Mouse (Mus musculus) c-Kit-negative CD71-positive TER-119-positive erythroid progenitor cells, embryonic 14.5 days (primary cell): ENCODE measurements around the gene Denr.

ENCODE experiments used
- DNase-seq: peaks from one replicate; pipeline ENCODE4 v3.0.0-alpha.2; 2013; ENCODE audit warnings: low read depth, low spot score

Denr gene

DNA sequence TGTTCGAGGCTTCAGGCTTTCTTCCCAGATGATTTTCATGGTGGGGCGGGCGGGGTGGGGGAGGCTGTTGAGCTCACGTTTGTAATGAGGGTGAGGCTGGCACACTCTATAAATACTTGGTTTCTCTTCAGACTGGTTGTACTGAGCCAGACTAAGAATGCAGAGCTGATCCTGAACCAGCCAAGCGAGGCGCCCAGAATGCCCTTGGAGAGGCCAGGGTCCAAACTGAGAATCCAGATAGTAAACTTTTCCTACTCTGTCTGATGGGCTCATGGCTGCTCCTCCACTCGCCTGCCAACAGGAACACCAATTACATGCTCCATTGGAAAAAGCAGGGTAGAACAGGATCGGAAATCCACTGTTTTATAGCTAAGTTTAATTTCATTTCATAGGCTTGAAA, 62.2 kb downstream of the Denr start:
- DNase-seq, result no peak

DNA sequence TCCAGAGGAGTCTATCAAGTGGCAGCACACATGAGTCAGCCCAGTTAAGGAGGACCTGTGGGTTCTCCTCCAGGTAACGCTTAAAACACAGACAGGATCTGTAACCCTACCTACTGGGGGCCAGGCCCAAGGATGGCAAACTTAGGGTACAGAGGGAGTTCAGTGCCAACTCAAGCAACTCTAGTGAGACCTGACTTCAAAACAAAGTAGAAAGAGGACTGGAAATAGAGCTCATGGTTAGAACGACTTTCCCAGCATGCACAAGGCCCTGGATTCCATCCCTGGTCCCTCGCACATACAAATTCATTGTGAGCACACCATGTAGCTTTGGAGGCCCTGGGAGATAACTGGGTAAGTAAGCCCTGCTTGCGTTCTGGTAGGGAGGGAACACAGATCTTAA, 63.6 kb downstream of the Denr start:
- no peak for DNase-seq

DNA sequence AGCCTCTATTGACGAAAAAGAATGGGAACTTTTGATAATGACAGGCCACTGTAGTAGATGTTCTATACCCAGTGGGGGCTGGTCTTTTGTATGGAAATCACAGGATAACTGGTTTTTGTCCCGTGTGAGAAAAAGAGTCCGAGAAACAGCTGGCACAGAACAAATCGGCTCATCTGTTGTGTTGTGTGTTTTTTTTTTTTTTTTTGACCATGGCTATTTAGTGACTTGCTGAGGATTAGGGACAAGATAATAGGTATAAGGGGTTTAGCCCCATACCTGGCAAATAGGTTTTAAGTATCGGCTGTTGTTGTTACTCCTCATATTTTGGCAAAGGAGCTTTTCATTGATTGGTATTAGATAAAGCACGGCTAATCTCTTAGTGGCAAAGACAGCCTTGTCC, 65.5 kb downstream of the Denr start:
- DNase-seq, result no peak

DNA sequence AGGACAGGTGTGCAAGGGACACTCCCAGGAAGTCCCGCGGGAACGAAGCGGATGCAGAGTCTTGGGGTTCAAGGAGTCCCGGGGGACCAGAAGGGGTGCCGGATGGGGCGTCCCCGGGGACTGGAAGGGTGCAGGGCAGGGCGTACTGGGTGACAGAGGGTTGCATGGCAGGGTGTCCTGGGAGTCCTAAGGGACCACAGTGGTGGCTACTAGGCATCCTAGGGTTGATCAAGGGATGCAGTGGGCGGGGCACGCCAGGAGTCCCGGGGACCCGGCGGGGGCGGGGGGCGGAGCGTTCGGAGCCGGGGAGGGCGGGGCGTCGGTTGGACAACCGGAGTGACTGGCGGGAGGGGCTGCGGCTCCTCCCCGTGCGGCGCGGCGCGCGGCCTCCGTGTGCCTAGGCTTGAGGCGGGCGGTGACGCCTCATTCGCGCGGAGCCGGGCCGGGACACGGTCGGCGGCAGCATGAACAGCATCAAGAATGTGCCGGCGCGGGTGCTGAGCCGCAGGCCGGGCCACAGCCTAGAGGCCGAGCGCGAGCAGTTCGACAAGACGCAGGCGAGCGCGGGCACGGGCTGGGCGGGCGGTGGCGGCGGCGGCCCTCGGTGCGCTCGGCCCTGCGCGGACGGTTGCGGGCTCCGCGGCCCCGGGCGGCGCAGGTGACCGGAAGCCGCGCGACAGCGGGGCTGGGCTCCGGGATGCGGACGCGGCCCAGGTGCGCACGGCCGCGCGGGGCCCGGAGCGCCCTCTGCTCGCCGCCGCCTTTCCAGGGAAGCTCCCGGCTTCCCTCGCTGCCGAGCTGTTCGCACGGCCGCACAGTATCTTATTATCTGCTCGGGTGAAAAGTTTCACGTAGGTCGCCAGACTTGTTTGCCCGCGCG, 66.6 kb downstream of the Denr start, which contains the start of gene Hip1r:
Gene Hip1r, plus strand, starts transcription at position 330 of the 880 bp plus-strand sequence.
- peak; percentile 30 for DNase-seq

DNA sequence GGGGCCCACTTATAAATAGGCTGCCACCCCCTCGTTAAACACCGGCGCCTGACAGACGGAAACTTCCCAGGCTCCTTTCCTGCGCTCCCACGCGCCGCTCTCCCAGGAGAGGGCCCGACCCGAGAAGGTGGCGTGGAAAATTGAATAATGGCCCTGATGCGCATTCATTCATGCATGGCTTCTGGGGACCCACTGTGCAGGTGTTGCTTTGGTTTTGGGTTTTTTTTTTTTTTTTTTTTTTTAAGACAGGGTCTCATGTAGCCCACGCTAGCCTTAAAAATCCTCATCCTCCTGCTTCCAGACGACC, 67.2 kb downstream of the Denr start:
- DNase-seq, result no peak

DNA sequence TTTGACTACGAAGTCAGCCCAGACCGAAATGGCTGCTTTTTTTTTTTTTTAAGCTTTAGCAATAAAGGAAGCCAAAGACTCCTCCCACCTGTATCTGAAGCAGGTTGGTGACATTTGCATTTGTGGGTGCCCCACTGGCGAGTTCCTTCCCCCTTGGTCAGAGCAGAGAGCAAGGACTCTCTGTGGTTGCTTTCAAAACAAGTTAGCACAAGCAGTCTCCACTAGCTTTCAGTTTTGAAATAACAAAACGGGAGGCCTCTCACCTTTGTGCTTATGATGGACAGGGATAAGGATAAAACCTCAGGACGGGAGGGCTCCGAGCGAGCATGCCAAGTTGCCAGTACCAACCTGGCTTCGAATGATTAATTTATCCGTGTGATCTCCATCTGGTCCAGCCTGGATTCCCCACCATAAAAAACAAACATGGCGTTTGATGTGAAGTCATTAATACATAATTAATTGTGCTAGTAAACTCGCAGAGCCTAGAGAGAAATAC, 67.7 kb downstream of the Denr start:
- no peak for DNase-seq

DNA sequence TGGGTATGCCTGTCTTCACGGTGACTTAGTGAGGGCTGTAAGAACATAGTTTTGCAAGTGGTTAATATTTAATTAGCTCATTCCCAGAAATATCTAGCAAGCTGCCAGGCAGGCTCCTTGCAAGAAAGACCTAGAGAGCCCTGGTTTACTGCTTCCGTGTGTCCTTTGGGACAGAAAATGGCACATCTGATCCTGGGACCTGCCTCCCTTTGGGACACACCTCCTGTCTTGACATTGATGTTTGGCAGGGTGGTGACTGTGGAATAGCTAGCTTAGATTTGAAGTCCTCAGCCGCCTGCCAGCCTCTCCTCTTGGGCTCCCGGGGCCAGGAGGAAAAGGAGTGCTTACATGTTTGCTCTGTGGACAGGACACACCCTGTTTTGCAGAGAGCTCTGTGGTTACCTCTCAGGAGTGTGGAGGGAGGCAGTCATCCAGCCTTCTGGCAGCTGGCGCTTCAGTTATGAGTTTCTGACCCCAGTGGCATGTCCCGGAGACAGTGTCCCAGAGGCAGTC, 68.7 kb downstream of the Denr start:
- no peak for DNase-seq

DNA sequence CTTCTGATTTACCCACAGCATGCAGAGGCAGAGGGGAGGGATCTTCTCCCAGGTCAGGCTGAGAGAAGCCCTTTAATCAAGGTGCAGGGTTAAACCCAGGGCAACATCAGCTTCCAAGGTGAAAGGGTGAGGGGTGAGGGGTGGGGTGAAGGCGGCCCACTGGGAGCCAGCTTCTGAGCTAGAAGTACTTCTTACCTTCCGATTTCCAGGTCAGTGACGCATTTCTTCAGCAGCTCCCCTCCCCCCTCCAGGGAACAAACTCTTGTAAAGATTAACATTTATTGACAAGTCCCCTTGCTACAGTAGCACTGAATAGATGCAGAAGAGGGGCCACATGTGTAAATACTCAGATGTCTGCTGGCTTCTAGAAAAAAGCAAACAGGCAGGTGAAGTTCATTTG, 70.3 kb downstream of the Denr start:
- DNase-seq, result no peak

DNA sequence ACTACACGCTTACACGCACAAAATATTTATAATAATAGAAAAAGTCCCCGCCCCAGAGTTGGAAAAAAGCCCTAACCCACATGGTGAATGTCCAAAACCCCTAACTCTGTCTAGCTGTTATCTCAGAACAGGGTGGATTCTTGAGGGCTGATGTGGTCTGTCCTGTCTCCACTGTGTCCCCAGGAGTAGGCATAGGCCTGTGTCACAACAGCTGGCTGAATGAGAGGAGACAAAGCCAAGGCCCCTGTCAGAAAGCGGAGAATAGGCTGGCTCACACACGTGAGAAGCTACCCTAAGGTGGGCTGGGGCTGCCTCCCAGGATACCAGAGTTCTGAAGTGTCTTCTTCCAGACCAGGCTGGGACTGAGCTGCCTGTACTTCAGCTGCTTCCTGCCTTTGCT, 71.2 kb downstream of the Denr start:
- DNase-seq, result no peak
